Mouse (Mus musculus) T-cell, adult 2 months (primary cell): ENCODE measurements around the gene Dbn1.

Experiments
- DNase-seq: peaks from one replicate; pipeline ENCODE4 v3.0.0; 2022; ENCODE audit warnings: low spot score

Dbn1 gene

DNA sequence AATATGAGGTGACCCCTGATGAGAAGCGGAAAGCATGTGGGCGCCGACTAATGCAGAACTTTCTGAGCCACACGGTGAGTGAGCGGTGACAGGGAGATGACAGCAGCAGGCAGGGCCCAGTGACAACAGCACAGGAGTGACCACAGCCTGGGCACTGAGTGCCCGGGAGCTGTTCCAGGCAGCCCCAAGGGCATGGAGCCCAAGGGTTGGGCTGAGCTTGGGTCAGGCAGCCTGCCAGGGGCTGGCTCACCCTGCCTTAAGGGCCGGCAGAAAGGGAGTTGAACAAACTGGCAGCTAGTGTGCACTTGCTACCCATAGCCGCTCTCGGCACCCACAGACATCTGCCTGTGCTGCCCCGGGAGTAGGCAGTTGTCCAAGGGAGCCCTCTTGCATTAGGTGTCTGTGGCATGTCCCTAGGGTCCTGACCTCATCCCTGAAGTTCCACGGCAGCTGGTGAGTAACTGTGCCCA lies 37.4 kb downstream of the Dbn1 start:
- DNase-seq = no peak

DNA sequence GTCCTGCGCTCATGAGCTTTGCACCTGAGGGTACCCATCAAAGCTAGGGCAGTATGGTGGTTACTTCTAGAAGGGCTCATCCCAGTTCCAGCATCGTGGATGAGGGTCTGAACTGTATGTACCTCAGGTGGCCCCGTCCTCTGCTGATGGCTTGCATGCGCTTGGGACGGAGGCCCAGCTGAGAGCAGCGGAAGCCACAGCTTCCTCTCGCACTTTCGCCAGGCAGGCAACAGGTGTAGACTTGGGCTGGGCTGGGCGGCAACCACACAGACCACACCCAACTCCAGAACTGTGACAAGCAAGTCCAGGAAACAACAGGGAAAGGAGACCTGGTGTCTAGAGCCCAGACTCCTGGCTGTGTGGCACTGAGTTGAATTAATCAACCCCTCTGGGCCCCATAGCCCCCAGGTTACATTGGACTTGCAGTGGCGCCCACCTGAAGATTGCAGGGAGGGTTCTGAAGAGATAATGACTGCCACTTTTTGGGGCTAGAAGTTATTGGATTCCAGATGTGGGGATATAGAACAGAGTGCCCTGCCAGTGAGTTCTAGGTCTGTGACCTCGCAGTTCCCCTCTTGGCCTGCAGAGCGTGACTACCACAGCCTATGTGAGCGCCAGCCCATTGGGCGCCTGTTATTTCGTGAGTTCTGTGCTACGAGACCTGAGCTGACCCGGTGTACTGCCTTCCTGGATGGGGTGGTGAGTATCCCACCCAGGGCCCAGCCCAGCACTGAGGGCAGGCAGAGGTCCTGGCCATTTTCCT lies 38.1 kb downstream of the Dbn1 start:
- DNase-seq = peak; percentile 45

DNA sequence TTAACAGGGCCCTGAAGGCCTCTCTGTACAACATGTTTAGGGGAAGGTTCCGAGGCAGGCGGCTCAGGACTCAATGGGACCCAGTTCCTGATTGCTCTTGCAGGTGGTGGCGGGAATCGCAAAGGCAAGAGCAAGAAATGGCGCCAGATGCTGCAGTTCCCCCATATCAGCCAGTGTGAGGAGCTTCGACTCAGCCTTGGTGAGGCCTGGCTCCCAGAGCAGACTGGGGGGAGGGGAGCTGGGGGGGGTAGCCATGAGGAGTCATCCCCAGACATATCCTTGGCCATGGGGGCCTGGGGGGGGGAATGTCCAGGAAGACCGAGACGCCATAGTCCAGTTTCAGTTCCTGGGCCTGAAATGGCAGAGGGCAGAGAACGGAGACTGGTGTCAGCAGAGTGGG lies 38.7 kb downstream of the Dbn1 start:
- no peak for DNase-seq

DNA sequence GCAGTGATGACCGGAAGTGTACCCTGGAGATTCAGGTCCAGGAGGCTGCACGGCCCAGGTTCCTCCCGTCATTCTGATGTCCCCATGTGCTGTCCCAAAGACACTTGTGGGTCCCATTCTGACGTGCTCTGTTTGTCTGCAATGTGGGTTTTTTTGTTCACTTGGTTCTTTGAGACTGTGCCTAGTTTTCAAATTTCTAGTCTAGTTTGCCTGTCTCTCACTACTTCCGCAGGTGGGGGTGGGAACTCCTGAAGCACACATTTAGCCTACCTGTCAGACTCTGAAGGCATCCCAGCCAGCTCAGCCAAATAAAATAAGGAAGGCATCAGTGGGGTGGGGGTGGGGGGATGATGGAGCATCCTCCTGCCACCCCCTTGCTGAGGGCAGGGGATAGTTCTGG lies 39.8 kb downstream of the Dbn1 start:
- DNase-seq = no peak

DNA sequence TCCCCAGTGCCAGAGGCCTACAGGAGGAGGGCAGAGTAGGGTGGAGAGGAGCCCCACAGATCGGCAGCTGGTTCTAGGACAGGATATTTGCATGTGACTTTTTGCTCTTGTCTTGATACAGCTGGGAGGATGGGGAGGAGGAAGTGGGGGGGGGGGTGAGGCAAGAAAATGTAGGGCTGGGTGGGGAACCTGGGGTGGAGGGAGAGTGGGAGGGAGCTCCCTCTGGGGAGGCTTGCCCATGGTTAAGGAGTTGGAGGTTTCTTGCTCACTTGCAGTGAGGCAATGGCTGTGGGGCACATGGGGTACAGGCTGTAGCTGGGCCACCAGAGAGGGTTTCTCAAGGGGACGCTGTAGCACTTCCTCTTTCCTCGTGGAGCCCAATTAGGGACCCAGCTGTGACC lies 40.4 kb downstream of the Dbn1 start:
- peak; percentile 62 for DNase-seq

DNA sequence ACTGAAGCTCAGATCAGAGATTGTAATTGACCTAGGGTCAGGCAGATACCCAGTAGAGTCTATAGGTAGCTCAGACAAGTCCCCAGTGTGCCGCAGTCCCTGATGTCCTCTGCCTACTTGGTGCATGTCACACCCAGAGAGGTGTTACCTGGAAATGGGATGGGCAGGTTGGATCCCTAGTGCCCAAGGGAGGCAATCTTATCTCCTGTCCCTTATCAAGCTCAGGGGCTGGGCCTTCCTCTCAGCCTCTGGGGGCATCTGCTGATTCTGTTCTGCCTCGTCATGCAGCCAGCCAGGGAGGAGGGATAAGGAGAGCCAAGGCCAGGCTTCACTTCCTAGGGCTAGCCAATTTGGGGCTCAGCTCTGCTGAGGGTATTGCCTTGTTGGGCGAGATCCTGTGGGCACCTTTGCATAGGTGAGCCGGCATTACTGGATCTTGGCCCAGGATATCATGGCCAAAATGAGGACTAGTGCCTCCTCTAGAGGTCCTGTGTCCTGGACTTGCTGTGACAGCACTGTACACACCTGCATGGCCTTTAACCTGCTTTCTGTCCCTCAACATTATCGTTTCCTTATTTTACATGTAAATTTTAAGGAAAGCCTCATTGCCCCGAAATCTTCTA lies 41.3 kb downstream of the Dbn1 start:
- no peak for DNase-seq

DNA sequence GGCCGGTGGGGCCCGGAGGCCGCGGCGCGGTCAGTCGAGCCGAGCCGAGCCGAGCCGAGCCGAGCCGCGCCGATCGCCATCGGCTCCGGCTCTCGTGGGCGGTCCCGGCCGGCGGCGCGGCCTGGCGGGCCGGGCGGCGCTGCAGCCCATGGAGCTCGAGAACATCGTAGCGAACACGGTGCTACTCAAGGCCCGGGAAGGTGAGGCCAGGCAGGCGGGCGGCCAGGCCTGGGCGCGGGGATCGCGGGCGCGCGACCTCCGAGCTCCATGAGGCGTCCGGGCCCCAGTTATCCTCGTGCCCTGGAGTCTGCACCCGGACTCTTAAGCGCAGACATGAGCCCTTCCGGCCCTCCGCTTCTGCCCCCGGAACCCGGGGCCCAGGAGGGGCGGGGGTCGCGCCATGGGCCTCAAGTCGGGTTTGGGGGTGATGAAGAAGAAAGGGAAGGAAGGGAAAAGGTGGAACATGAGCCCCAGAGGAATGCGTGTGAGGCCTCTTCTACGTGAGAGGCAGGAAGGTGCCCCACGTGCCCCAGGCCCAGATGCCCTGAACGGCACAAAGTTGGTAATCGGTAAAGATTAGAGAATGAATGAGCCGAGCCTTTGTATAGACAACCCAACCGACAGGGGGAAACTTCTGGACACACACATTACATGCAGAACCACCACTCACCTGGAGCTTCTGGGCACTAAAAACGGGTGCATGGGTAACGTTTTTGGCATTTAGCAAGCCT lies 42.4 kb downstream of the Dbn1 start:
- DNase-seq = peak; percentile 45

DNA sequence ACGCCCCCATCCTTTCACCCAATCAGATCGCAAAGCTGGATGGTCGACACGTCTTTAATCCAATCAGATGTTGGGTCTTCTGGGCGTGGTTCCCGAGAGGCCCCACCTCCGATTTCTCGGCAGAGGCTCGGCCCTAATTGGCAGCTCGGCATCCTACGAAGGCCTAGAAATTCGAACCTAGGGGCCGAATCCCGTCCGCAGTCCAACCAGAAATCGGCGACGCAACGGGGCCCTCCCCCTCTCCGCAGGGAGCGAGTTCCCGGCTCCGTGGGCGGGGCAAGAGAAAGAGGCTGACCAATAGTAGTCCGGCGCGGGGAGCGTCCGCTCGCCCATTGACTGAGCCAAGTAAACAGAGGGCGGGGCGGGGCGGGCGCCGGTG lies 43.0 kb downstream of the Dbn1 start, which contains the start of gene Grk6:
Gene Grk6 (plus strand): TSS at position 136 of the 379 bp plus-strand sequence.
- DNase-seq = peak; percentile 100

DNA sequence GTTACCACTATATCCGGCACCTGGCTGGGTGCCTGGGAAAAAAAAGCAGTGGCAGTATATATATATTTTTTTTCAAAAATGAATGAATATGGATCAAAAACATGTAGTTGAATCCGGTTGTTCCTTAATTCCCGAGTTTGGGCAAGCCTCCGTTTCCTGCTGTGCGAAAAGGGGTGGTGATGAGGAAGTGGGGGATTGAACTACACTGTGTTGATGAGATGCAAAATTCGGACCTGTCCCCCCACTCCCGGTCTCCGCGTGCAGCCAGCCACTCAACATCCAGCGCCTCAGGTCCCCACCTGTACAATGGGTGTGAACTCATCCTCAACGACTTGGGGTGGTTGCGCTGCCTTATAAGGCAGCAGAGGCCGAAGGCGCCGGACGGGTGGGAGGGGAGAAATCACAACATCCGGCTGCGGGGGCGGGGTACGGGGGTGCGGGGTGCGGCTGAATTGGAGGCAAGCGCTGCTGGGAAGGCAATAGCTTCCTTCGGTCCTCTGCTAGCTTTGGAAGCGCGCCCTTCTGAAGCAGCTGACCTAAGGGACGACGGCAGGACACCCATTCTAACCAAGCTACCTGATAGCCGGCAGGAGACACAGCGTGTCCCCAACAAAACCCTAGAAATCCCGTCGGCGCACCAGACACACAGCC lies 43.5 kb downstream of the Dbn1 start:
- peak; percentile 88 for DNase-seq

DNA sequence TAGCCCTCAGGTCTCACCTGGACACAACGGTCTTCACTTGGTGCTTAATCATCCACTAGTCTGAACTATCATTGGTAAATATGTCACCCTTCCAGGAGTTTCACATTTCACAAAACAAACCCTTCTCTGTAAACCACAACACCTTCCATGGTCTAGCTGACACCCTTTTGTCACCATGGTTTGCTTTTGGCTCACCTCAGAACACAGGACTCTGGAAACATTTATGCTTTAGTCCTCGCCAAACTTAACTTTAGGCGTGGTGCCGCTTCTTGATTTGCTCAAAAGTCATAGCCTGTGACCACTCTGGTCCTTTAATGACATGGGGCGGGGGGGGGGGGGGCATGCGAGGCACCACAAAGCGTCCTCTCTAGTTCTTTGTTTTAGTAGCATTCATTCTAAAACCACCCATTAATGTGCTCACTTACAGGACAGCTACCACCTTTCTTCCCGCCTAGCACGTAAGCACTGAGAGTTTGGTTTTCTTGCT lies 44.1 kb downstream of the Dbn1 start:
- no peak for DNase-seq

DNA sequence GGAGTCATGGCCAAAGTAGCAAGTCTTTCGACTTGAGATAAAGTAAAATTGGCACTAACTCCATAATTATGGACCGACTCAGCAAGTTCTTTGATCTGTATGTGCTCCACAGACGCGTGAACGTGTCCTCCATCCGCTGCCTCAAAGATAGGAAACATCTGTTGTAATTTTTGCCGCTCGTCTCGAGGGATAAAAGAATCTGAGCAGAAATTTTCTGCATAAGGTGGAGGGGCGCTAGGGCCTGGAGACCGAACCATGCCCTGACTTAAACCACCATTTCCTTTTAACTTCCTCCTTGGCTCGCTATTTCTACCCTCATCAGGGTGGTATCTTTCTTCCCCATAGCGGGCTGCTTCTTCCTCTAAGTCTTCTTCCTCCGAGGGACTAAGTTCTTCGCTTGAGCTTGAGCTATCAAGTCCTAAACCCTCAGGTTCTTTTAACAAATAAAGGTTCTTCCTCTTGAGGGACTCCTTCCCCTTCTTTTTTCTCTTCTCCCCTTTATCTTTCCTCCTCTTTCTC lies 50.7 kb downstream of the Dbn1 start:
- DNase-seq = peak; percentile 38

DNA sequence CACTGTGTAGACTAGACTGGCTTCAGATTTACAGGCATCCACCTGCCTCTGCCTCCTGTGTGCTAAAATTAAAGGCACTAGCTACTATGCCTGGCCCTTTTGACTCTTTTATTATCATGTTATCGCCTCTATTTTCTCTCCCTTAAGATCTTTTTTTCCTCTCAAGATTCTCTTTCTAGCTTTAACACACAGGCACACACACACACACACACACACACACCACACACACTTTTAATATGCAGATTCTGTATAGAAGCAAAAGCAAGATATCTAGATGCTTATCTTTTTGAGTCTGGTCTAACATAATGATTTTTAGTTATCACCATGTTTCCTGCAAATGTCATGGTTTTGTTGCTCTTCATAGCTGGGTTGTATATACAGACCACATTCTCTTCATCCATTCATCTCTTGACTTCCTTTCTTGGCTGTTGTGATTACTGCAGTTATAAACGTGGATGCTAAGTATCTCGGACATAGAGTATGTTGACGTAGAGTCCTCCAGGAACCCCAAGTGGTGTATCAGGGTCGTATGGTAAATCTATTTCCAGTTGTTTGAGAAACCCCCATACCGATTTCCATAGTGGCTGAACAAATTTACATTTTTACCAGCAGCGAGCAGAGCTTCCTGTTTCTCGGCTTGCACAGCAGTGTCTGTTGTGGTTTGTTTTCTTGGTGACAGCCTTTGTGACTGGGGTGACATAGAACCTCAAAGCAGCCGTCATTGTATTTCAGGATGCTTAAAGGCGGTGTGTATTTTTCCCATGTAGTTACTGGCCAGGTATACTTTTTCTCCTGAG lies 55.8 kb downstream of the Dbn1 start:
- peak; percentile 85 for DNase-seq

DNA sequence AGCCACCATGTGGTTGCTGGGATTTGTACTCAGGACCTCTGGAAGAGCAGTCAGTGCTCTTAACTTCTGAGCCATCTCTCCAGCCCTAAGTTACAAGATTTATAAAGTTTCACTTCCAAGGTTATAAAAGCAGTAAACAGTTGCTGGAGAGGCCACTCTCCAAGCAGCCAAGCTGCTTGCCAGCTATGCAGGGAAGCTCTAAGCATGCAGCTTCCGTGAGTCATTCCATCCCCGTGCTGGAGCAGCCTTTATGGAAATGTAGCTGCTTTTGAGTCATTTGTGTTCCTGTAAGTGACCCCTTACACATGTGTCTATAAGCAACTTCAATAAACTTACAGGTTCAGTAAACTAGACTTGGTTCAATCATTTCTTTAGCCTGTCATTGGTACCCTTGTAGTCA lies 57.3 kb downstream of the Dbn1 start:
- no peak for DNase-seq

DNA sequence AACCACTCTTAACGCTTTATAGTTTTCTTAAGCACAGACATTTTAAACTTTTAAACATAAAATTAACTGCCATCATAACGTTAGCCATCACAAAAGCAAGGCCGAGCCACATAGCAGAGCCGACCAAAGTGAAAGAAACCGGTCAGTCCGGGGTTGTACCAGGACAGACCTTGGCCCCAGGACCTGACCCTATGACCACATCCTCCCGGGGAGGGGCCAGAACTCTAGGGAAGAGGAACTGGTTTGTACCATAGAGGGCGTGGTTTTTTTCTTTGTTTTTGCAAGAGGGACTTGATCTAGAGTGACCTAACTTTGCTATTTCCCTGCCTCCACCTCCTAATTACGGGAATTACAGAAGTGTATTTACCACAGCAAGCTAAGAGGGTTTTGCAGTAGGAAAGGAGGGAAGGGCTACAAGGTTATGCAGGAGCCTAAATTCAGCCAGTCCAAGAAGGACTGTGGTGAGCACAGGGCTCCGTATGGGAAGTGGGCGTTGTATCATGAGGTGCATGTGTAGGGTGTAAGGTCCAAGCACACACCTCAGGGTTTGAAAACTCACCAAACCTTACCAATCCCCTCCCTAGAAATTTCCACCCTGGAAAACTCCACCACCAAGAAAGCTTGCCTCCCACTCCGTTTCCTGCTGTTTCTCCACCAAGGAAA lies 58.6 kb downstream of the Dbn1 start:
- DNase-seq = no peak

DNA sequence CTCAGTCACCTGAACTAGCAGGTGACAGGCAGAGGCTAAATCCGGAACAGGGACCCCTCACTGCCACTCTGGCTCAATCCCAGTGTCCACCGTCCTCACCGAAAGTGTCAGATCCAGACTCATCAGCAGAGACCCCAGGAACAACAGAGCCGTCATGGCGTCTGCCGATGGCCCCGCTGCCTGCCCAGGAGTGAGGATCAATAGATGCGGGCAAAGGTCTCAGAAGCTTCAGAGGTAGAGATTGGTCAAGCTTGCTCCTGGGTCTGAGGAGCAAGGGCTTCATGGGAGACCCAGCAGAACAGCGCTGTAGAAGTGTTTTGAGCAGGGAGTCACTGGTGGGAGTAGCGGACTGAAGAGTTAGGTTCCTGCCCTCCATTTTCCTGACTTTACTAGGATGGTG lies 61.3 kb downstream of the Dbn1 start, which contains the start of gene F12:
Gene F12 (minus strand): TSS at position 181 of the 400 bp plus-strand sequence.
- DNase-seq = no peak
